Mouse (Mus musculus) 416B (cell line): Measurements from ENCODE around the gene Gdpd3.

Source experiments
- DNase-seq: peaks from one replicate; pipeline ENCODE4 v3.0.0; 2011; ENCODE audit warnings: low read depth

The Gdpd3 gene

DNA sequence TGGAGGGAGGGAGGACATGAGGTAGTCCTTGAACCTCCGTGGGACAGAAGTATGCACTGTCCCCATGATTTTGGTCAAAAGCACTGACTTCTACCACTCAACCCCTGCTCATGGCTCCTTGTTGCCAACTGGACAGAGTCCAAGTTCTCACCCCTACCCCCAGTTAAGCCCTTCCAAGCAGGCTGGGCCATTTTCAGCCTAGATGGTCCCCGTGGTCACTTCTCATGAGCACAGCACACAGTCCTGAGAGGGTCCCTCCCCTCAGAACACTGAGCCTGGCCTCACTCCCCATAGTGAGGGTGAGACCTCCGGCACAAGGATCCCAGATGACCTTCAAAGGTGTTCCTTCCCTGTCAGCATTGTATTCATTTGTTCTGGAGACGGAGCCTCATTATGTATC is 23.0 kb downstream of the Gdpd3 start:
- no peak for DNase-seq

DNA sequence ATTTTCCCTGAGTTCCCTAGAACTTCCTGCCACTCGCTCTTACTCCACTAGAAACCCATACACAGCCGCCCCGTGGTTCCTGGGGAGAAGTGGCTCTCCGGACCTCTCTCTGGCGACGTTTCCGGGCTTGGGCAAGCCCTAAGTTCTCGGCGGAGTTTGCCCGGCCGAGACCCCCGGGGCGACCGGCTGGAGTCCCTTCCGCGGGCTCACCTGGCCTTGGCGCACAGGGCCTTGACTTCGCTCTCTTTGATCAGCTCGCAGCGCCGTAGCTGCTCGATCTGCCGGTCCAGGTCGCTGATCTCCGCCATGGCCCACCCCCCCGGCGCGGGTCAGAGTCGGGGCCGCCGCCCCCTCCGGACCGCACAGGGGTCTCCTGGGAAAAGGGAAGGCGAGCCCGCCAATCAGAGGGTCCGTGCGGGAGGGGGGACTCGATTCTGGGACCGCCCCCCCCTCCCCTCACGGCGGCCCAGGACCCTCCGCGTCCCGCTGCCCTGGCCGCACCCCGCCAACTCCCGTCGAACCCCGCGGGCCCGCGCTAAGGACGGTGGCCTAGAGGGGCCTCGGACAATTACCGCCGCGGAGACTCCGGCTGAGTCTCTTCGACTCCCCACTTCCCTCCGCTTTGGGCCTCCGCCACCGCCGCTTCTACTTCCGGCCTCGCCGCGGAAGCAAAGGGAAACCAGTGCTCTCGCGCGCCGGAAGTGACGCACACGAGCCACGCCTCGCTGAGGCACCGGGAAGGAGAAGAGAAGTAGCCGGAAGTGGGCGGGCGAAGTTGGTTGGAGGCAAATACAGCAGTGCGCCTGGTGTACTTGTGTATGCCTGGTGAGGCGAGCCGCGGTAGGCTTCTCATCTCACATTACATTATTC is 26.0 kb downstream of the Gdpd3 start, which contains the start of gene Ppp4c:
Gene Ppp4c, minus strand, starts transcription at position 646 of the 870 bp plus-strand sequence.
- peak; percentile 99 for DNase-seq

DNA sequence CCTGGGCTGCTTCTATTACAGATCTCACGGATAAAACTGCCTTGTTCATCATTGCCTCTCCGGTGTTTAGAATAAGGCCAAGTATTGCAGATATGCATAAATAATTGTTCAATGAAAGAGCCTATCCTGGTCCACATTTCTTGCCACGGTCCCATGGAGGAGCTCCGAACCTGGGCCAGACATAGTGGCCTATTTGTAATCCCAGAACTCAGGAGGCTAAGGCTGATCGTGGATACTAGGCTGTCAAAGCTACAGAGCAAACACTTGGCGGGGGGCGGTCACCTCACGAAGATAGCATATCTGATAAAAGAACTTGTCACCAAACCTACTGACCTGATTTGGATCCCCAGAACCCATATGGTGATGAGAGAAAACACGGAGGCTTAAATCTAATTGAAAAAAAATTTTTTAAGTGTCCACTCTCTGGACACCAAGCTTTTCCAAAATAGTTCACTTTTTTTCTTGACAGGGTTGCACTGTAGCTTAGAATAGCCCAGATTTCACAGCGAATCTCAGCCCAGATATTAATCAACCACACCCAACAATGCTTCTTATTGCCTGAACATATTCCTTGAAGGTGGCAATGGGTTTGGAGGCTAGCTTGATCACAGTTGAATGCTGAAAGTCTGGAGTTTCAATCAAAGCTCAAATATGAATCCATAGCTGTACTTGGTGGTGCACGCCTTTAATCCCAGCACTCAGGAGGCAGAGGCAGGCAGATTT is 26.7 kb downstream of the Gdpd3 start:
- no peak for DNase-seq

DNA sequence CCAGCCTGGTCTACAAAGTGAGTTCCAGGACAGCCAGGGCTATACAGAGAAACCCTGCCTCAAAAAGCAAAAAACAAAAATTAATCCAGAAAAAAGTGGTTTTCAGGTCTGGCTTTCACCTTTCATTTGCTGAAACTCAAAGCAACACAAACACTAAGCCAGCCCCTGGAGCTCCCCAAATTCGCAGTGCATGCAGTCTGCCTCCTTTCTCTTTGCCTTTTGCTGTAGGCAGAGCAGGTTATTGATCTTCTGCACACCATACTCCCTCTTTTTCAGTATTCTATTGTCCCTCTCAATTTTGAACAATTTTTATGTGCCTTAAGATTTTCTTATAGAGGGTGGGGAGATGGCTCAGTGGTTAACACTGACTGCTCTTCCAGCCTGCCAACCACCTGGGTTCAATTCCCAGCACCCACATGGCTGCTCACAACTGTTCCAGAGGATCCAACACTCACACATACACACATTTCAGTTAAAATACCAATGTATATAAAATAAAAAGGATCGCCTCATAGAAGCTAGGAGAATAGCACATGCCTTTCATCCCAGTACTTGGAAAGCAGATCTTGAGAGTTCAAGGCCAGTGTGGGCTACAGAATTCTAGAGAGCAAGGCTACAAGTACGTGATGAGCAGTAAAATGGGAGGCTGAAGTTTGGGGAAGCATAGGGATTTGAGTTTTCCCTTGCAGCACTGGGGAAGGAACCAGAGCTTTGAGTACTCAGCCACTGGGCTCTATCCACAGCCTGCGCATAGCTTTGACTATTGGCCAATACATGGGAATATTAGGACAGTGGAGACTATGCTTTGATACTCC is 27.5 kb downstream of the Gdpd3 start:
- no peak for DNase-seq

DNA sequence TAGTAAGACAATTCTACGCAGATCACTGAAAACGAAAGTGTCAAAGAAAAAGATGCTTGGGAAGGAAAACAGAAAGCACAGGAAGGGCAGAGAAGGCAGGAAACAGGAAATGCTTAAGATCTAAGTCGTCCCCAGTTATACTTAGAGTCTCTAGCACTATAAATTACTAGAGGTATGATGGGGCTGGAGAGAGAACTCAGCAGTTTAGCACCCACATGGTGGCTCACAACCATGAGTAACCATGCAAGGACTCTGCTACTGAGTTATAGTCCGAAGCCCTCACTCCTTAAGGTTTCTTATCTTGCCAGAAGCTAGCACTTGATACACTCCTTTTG is 28.1 kb downstream of the Gdpd3 start:
- DNase-seq: no peak

DNA sequence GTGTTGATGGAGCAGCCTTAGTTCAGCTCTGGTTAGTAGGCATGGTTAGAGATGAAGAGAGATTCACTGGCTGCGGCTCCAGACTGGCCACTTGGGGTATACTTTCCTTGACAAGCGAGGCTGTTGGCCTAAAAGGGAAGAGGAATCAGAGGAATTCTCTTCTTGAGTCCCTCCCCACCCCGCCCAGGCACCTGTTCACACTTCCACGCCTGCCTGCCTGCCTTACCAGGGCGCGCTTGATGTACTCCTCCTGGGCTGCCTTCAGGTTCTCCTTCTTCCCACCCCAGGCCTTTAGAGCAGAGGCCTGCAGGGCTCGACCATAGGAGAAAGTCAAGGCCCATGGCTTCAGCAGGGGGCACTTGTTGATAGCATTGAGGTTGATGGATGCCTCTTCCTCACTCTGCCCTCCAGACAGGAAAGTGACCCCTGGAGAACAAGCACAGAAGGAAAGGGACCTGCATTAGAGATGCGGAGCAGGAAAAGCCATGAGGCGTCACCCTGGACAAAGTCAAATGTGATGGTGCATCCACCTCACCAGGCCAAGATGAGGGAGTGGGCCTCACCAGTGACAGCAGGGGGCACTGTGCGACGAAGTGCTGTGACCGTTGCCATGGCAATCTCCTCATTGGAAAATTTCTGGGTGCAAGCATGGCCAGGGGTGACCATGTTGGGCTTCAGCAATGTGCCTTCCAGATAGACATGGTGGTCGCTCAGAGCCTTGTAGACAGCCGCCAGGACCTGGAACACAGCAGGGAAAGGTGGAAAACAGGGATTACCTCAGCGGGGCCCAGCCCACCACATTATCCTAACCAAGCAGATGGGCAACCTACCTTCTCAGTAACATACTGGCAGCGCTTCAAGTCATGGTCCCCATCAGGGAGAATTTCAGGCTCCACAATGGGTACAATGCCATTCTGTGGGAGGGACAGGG is 29.5 kb downstream of the Gdpd3 start:
- no peak for DNase-seq

DNA sequence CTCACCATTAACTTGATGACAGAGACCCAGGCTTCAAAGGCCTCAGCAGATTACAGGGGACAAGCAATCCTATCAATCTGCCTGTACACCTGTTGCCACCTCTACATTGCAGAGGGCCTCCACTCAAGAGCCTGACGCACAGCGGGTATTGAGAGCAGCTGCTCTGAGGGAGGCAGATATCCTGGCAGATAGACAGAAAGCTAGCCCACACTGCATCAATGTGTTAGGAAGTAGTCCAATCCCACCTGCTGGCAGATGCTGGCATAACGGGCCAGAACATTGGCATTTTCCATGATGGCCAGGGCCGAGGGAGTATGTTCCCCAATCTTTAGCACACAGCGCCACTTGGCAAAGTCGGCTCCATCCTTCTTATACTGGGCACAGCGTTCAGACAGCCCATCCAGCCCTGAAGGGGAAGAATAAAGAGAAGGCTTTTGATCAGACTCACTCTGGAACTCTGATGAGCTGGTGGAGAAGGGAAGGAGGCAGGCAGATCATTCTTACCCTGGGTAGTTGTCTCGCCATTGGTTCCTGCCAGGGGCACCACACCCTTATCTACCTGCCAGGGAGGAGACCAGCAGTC is 30.3 kb downstream of the Gdpd3 start:
- DNase-seq: peak; percentile 56

DNA sequence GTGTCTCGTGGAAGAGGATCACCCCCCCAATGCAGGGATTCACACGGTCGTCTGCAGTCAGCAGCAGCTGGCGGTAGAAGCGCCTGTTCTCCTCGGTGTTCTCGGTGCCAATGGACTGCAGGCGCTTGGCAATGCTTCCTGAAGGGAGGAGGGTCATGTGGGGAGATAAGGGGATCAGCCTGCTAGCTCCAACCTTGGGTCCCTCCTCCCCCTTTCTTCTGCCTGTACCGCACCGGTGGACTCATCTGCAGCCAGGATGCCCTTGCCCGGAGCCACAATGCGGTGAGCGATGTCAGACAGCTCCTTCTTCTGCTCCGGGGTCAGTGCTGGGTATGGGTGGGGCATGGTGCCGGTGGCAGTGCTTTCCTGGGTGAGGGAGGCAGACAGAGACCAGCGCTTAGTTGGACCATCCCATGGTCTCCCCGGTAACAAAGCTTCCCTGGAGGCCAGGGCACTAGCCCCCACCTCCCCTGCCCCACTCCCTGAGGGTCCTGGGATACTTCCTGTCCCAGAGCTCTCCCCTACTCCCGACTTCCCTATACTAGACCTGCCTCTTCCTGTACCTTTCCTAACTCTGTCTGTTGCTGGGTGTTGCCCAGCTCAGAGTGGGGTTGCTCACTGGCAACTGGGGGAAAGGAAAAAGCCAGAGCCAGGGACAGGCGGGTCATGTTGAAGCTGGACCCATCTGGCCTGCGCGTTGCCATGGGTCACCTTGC is 31.4 kb downstream of the Gdpd3 start, which contains the start of gene Fam57b:
Gene Fam57b, plus strand, starts transcription at position 258 of the 716 bp plus-strand sequence.
- no peak for DNase-seq

DNA sequence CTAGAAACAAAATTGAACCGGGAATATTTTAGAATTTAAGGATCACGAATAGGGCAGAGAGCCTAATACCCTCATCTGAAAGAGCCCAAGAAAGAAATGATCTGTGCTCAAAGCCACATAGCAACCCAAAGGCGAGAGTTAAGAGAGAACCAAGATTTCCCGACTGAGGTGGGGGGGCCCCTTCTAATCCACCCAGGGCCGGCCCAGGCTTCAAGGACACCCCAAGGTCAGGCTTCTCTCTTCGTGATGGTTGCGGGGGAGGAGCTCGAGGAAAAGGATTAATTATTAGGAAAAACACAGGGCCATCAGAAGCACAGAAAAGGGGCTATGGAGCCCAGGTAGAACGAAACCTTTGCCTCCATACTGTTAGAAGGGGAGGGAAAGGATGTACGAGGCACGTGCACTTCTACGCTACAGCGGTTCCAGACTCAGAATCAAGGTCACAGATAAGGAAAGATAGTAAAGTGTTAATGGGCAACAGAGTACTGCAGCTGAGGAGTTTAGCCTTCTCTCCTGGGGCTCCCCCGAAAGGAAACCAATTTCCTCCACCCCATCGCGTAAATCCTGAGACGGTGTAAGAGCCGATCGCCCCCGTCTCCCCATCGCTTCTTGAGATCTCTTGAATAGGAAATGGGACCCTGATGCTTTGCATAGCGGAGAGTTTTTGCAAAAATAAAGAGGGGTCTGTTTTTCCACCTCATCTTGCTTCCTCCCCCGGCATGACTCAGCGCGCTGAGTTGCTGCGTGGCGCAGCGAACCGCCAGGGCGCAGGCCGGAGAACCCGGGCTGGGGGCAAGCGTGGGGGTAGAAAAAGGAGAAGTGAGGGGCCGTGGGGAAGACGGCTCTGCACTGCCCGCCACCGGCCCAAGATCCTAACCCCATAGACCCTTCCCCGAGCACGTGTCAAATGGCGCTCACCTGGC is 32.3 kb downstream of the Gdpd3 start:
- DNase-seq: no peak

DNA sequence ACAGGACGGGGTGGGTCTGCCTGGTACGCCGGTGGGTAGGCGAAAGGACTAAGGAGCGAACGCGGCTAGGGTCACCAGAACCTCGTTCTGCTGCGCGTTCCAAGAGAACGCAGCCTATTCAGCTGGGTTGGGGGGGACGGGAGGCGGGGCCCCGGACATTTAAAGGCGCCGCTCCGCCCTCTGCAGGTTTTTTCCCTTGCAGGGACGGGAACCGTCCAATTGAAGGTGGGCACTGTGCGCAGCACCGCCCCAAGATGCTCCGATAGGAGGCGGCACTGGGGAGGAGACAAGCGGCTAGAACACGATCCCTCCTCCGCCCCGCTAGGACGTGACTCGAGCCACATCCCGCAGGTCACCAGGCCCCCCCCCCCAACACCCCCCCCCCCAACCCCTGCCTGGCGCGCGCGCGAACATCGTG is 32.9 kb downstream of the Gdpd3 start:
- DNase-seq: peak; percentile 99

DNA sequence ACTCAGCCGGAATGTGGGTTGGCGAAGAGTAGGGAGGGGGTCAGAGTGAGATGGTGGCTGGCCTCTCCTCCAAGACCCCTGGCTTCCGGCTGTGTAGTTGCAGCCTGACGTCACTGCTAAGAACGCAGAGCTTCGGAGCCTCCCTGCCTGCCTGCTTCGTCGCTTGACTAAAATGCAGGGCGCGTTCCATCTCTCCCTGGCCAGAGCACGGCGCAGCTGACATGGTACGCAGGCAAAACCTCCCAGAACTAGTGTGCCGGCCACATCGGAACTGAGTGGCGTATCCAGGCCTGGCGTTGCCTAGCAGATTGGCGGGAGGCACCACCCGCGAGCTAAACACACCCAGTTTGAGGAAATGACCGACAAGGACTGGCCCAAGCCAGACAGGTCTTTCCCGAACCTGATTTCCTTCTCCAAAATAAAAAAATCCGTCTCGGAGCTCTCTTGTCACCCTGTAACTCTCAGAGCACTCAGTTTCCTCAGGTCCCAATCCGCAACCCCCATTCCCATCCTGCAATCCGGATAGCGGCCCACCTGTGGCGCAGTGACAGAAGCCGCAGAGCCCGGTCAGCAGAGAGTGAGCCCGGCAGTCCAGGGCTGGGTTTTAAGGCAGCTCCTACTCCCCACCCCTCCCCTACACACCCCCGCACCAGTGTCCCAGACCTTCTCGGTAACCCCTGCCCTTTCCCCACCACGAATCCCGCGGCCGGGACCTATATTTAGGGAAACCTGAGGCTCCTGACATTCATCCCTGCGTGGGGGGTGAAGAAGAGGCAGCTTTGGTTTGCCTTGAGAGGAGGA is 33.5 kb downstream of the Gdpd3 start:
- DNase-seq: no peak

DNA sequence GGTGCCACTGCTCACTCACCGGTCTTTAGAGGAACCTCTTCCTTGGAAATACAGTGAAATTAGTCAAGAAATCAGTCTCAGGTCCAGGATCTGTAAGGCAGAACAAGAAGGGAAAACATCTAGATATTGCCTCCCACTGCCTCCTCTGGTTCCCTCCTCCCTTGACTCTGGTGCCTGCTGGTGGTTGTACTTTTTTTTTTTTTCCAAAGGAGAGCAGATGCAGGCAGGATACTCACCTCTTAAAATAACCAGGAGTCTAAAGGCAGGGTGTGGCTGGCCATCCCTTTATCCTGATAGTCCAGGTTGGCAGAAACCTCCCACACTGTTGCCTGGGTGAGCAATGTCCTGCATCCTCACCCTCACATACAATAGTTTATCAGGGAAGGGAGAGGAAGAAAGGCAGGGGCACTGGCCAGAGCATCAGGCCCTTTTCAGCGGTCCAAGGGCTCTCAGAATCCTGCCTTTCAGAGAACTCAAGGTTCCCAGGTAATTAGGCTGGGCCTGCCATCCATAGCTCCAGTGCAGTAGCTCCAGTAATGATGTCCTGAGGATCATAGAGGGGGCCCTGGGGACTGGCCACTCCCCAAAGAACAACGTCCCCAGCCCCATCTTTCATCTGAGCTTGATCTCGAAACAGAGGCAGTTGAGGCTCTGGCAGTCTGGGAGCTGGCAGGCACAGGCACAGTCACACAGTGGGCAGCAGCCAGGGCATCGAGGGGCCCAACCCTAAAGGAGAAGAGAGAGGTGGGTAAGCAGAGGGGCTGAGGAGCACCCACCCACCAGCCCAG is 34.3 kb downstream of the Gdpd3 start:
- no peak for DNase-seq

DNA sequence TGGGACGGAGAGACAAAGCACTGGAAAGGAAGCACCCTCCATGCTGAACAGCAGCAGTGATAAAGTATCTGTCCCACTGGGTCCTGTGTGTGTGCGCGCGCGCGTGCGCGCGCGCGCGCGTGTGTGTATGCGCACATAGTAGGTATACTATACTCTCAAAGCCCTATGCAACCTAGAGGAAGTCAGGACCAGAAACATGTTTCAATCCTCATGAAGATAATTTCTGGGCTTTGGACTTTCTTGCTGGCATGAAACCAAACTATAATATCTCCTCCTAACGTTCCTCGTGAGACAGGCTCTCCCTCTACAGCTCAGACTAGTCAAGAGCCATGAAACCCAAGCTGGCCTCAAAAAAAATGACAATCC is 34.9 kb downstream of the Gdpd3 start:
- DNase-seq: no peak

DNA sequence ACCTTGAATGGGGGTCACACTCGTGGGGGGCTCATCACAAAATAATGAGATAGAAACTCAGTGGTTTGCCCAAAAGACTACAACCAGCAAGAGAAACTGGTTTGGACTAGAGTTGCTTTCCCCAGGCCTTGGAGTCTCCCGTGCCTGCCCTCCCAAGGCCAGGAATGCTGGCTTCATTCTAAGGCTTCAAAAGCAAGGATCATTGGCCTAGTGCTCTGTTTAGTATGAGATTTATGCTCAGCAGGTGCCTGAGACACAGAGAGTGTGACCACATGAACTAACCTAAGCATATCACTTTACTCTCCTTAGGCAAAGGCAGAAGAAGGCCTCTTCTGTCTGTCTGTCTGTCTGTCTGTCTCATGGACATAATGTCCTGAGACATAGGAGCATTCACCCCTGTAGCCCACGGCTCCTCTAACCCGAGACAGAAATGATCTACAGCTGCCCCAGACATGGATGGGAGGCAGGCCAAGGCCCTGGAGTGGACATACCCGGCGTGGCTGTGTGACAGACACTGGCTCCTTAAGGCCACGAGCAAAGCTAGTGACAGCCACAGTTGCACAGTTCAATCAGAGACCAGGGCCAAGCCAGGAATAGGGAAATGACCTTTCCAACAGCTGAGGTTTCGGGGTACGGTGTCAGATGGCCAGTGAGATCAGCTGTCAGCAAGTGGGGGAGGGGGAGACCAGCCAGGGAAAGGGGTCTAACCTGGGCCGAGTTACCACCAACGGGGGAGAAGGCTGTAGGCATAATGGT is 36.2 kb downstream of the Gdpd3 start:
- no peak for DNase-seq

DNA sequence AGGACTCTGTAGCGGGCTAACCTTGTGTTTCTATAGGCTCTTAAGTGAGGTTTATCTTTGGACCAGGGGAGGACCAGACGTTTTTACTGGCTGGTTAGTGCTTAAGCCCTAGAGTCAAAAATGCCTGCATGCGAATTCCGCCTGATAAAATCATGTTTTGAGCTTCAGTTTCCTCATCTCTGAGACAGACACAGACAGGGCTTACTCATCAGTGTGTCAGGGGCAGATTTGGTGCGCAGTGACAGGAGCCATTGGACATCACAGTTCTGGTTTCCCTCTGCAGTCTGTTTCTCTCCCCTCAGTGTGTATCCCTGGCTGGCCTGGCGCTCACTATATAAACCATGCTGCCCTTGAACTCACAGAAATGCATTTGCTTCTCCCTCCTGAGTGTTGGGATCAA is 37.0 kb downstream of the Gdpd3 start:
- DNase-seq: peak; percentile 69

DNA sequence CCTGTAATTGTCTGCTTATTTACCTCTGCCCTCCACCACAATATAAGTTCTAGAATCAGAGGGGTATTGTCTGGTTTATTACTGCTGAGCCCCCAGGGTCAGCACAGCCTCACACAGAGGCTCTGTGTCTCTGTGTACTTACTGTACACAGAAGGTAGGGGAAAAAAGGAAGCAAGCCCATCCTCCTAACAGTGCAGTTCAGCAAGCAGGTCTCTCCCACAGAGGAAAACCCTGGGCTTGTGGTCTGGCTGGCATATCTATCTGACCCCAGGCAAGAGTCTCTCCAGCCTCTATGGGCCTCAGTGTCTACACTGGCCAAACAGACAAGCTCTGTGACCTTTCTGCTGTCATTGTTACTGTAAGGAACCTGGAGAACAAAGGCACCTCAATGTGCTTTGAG is 37.6 kb downstream of the Gdpd3 start:
- peak; percentile 74 for DNase-seq

DNA sequence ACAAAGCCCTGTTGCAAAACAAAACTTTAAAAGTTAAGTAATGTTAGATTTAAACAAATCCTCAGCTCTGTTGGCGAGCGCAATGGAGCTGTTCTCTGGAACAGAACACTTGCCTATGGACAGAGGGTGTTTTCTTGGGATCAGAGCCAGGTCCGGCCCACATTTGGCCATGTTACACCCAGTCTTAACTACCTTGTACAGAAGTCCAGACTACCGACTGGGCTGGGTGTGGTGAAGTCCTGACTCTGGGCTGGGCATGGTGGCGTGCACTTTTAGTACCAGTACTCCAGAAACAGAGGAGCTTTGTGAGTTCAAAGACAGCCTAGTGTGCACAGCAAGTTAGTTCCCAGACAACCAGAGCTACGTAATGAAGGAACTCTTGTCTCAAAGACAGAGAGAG is 40.8 kb downstream of the Gdpd3 start:
- no peak for DNase-seq
